Mouse (Mus musculus): Measurements from ENCODE around the gene Epha2.

GRCm38 (mm10) chr4:141302428-141303401 lies 1.7 kb downstream of the Epha2 start:
- TF ChIP-seq CTCF (IDR thresholded peaks at IDR 0.05; ENCODE audit: extremely low read depth, insufficient read depth, low read length): no peak
- TF ChIP-seq POLR2A (IDR thresholded peaks at IDR 0.05; ENCODE audit: extremely low read depth, insufficient read depth, low read length): no peak

Data from cortical plate, adult 2 months (tissue).